Mouse (Mus musculus) liver, postnatal 0 days (tissue): Measurements from ENCODE around the gene Mrps33.

Experiments used
- CTCF ChIP-seq: sonication (generic); IDR thresholded peaks from 2 replicates; pipeline ENCODE4 v1.5.1; 2016; ENCODE audit warnings: antibody characterized with exemption, low read depth
- EP300 ChIP-seq: IDR thresholded peaks from 2 replicates; pipeline ENCODE4 v1.6.1; 2016; ENCODE audit warnings: antibody characterized with exemption, low read depth, mild to moderate bottlenecking

DNA sequence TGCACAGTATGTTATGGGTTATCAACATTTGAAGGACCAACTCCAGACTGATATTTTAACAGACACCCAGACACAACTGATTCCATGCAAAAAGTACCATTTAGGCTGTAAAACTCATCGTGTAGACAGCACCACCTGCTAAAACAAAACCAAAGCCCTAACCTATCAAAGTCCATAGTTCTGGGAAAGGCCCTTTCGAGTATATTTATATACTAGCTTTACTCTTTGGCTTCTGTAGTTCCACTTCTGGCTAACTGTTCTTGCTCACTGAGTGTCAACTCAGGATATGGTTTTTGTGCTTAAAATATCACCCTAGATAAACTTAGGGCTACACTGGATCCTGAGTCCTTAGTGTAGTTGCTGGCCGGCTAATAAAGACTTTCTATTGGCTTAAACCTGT lies 10.5 kb upstream of the Mrps33 start:
- TF ChIP-seq CTCF (no peak), EP300 (no peak)
